Mouse (Mus musculus) erythroblast, embryonic 14.5 days (primary cell): Measurements from ENCODE around the gene Arhgef6. TPM values are rescaled to one million over a fixed set of nuclear protein-coding genes. Genes with fewer than 3 reads are reported as not detected.

ENCODE experiments used
- H3K27me3 ChIP-seq: 2 replicates; pipeline ENCODE4 v1.6.1; 2012; ENCODE audit warnings: inconsistent platforms; ENCODE audit not compliant: control insufficient read depth
- H3K36me3 ChIP-seq: 2 replicates; pipeline ENCODE4 v1.6.1; 2012; ENCODE audit warnings: mild to moderate bottlenecking, inconsistent platforms; ENCODE audit not compliant: control insufficient read depth
- H3K4me1 ChIP-seq: 2 replicates; pipeline ENCODE4 v1.6.1; 2012; ENCODE audit warnings: inconsistent platforms; ENCODE audit not compliant: control insufficient read depth
- H3K4me3 ChIP-seq: replicated peaks from 2 replicates; pipeline ENCODE3; 2012; ENCODE audit warnings: moderate library complexity, mild to moderate bottlenecking, inconsistent platforms
- H3K9me3 ChIP-seq: 2 replicates; pipeline ENCODE4 v1.6.1; 2012; ENCODE audit warnings: low read length, inconsistent platforms, mixed read lengths; ENCODE audit not compliant: control insufficient read depth
- GATA1 ChIP-seq: IDR thresholded peaks from 2 replicates; pipeline ENCODE4 v1.6.1; 2012; ENCODE audit warnings: low read length, inconsistent platforms, mixed read lengths
- TAL1 ChIP-seq: IDR thresholded peaks from 3 replicates; pipeline ENCODE4 v1.6.1; 2012; ENCODE audit warnings: low read length, inconsistent platforms, mixed read lengths
- polyA plus RNA-seq: library from polyadenylated mRNA; stranded (reverse); fragments of >175 nt; gene quantifications from 2 replicates; pipeline ENCODE4 v1.2.3, GENCODE M21; 2012

Gene Arhgef6
- polyA plus RNA-seq, 1 experiment = 0.03 TPM

DNA sequence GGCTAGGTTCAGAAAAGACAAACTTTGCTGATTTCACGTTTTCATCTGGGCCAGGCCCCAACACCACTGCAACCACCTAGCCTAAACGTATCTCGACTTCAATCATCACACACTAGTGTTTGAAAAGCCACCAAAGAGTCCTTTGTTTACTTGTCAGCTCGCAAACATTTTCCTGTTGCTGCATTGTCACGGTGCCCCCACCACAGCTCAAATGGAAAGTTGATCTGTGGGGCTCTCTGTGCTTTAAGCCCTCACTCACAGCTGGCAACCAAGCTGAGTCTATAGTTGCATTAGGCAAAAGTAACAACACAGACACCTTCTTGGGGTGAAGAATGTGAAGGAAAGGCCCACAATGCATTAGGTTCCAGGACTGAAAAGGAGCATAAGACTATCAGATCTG is 122.3 kb downstream of the Arhgef6 start:
- TF ChIP-seq TAL1 (no peak), GATA1 (no peak)
- no peaks in the 10 kb centered on the region for H3K9me3 ChIP-seq
- no peaks in the 10 kb centered on the region for H3K27me3 ChIP-seq
- H3K4me1 ChIP-seq = no peaks in the 10 kb centered on the region
- H3K36me3 ChIP-seq = no peaks in the 10 kb centered on the region
- no peak overlapping the region for H3K4me3 ChIP-seq

DNA sequence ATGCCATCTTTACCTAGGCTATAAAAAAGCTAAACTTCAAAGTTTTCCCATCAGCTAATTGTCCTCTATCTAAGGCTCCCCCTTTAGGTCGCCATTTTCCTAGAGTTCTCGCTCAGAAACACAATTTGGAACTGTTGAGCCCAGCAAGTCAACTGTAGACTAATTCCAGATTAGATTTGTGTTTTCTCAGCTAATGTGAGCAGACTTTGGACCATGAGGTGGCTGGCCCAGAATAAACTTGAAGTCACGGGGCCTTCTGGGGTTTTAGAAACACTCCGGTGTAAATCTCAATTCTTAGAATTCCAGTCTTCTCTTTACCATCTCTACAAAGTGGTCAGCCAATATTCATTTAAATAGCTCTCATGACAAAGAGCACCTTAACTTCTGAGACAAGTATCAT is 123.0 kb downstream of the Arhgef6 start:
- Histone ChIP-seq H3K4me3 (no peak overlapping the region), H3K4me1 (no peaks in the 10 kb centered on the region), H3K36me3 (no peaks in the 10 kb centered on the region), H3K27me3 (no peaks in the 10 kb centered on the region), H3K9me3 (no peaks in the 10 kb centered on the region)
- no peak for TF ChIP-seq TAL1
- no peak for TF ChIP-seq GATA1

DNA sequence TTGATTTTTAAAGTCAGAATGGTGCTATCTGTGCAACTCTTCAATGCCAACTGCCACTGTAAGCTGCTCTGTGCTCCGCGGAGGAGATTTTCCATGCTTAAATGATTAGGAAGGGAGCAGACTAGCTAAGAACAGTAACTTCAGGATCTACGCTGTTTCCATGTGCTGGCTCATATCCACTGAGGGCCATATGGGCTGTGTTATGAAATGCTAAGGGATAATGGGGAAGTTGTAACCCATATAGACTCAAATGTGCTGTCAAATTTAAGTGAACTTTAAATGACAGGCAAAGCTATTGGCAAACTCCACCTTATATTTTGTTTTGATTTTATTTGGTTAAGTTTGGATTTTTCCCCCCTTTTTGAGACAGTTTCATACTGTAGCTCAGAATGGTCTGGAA is 125.7 kb downstream of the Arhgef6 start:
- Histone ChIP-seq H3K9me3 (no peaks in the 10 kb centered on the region), H3K36me3 (no peaks in the 10 kb centered on the region), H3K27me3 (no peaks in the 10 kb centered on the region), H3K4me3 (no peak overlapping the region), H3K4me1 (no peaks in the 10 kb centered on the region)
- no peak for TF ChIP-seq GATA1
- TF ChIP-seq TAL1 = no peak

DNA sequence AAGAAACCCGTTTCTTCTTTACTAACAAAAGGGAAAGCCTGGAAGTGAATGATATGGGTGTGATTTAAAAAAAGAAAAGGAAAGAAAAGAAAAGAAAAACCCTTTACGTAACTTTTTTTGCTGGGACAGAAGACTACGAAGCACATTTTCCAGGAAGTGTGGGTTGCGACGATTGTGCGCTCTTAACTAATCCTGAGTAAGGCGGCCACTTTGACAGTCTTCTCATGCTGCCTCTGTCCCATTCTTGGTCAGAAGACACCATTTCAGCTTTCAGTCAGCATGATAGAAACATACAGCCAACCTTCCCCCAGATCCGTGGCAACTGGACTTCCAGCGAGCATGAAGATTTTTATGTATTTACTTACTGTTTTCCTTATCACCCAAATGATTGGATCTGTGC is 126.7 kb downstream of the Arhgef6 start, which contains the start of gene Cd40lg:
Gene Cd40lg, plus strand, starts transcription at position 268 of the 400 bp plus-strand sequence.
- no peaks in the 10 kb centered on the region for H3K9me3 ChIP-seq
- TF ChIP-seq GATA1 (no peak), TAL1 (no peak)
- H3K27me3 ChIP-seq = no peaks in the 10 kb centered on the region
- no peaks in the 10 kb centered on the region for H3K36me3 ChIP-seq
- H3K4me1 ChIP-seq = no peaks in the 10 kb centered on the region
- no peak within 1 kb of the TSS for H3K4me3 ChIP-seq

DNA sequence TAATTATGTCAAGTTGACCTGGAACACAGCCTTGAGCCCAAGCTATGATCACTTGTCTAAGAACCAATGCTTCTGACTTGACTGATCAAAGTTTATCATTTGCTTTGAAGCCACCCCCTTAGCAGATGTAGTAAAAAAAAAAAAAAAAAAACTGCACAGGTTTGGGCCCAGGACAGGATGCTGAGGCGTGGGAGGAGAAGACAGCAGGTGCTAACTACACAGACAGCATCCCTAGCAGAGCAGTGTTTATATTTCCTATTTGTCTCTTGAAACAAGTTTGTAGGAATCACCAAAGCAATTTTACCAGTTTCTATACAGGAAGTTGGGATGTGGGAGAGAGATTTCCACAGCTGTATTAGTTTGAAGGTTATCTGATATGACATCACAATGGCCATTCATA is 127.9 kb downstream of the Arhgef6 start:
- Histone ChIP-seq H3K4me3 (no peak overlapping the region), H3K36me3 (no peaks in the 10 kb centered on the region), H3K4me1 (no peaks in the 10 kb centered on the region), H3K9me3 (no peaks in the 10 kb centered on the region), H3K27me3 (no peaks in the 10 kb centered on the region)
- TF ChIP-seq TAL1 (no peak), GATA1 (no peak)

DNA sequence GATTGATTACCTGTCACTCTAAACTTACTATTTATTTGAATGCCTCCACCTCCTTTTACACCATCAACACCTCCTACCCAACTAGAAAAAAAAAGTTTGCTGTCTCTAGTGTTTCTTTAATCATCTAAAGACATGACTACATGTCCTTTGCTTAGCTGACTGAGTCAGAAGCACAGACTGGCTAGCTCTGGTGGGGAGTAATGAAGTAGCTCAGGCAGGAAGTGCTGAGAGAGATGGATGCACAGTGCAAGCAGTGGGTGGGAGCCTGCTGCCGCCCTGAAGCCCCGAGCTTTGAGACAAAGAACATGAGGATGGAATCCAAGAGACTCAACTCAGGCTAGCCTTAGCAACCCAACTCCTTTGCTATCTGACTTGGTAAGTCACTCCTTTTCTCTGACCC is 138.1 kb downstream of the Arhgef6 start:
- H3K36me3 ChIP-seq = no peaks in the 10 kb centered on the region
- TF ChIP-seq TAL1 (no peak), GATA1 (no peak)

DNA sequence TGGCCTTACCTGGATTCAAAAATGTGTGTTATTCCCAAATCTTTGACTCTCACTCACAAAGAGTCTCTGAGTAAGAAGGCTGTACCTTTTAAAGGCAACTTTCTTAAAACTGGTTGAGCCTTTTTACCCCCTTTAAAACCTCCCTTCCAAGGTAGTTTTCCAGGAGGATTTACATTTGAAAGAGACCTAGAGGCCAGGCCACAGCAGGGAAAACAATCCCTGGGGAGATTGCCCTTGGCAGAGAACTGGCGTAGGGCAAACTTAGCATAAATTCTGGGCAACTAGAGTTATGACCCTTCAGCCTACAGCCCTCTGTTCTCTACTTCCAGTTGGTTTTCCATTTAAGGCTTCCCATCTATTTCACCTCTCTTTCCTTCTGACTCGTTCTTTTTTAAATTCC is 140.5 kb downstream of the Arhgef6 start:
- H3K36me3 ChIP-seq = no peaks in the 10 kb centered on the region
- no peaks in the 10 kb centered on the region for H3K9me3 ChIP-seq
- no peaks in the 10 kb centered on the region for H3K27me3 ChIP-seq
- no peak for TF ChIP-seq TAL1
- TF ChIP-seq GATA1 = no peak
- H3K4me1 ChIP-seq = no peaks in the 10 kb centered on the region
- no peak overlapping the region for H3K4me3 ChIP-seq

More for the DNA sequence above, 138.1 kb downstream of the Arhgef6 start:
- H3K4me3 ChIP-seq = no peak overlapping the region
- no peaks in the 10 kb centered on the region for H3K9me3 ChIP-seq
- no peaks in the 10 kb centered on the region for H3K27me3 ChIP-seq
- no peaks in the 10 kb centered on the region for H3K4me1 ChIP-seq

DNA sequence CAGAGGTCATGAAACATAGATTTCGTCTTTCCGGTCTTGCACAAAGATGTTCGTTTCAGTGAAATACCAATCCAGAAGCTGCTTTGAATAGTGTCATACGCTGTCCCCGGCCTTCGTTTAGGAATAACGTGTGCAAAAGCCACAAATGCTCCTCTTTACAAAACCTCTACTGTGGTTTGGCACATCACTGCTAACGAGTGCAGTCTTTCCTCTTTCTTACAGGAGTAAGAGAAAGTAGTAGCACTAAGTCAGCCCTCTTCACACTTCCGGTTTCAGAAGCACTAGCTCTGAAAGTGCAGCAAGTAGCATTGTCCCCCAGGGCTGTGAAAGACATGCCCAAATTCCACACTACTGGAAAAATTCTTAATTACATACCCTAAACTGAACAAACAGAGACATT is 142.2 kb downstream of the Arhgef6 start:
- Histone ChIP-seq H3K4me1 (no peaks in the 10 kb centered on the region), H3K27me3 (no peaks in the 10 kb centered on the region), H3K4me3 (no peak overlapping the region), H3K36me3 (no peaks in the 10 kb centered on the region), H3K9me3 (no peaks in the 10 kb centered on the region)
- TF ChIP-seq TAL1 (no peak), GATA1 (no peak)

DNA sequence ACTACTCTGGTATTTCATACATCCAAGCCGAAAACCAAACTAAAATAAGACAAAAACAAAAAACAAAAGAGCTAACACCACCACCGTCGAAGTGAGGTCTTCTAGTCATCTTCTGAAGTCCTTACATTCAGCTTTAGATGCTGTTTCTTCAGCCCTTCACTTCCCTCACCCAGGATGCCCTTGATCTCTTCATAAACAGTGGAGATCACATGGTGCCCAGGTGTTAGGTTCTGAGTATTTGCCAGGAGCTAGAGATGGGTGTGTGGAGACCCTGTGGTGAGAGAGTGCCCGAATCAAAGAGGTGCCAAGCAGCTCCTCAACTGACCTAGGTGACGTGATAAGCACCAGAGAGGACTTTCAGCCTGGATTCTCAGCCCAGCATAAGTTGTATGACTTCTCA is 149.2 kb downstream of the Arhgef6 start:
- Histone ChIP-seq H3K36me3 (no peaks in the 10 kb centered on the region), H3K9me3 (no peaks in the 10 kb centered on the region), H3K4me1 (no peaks in the 10 kb centered on the region), H3K27me3 (no peaks in the 10 kb centered on the region), H3K4me3 (no peak overlapping the region)
- no peak for TF ChIP-seq GATA1
- no peak for TF ChIP-seq TAL1

DNA sequence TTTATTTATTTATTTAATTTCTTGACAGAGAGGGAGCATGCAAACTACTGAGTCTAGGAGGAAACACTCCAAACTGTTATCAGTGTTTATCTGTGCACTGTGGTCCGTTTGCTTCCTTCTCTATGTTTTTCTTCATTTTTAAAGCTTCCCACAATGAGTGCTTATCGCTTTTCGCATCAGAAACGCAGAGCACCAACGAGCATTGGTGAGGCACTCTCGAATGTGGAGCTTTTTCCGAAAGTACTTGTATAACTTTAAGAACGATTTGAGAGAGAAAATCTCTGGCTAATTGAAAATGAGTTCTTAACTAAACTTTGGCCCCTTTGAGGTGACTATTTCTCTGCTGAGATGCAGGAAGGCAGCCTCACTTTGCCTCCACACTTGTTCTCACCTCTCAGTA is 151.2 kb downstream of the Arhgef6 start:
- H3K9me3 ChIP-seq = no peaks in the 10 kb centered on the region

More for the DNA sequence above, 151.2 kb downstream of the Arhgef6 start:
- Histone ChIP-seq H3K36me3 (no peaks in the 10 kb centered on the region), H3K4me1 (no peaks in the 10 kb centered on the region), H3K4me3 (no peak overlapping the region), H3K27me3 (no peaks in the 10 kb centered on the region)
- TF ChIP-seq GATA1 (no peak), TAL1 (no peak)
